Mouse (Mus musculus): ENCODE results near the gene Ppp2r3d. TPM values are rescaled to one million over a fixed set of nuclear protein-coding genes. Genes with fewer than 3 reads are reported as not detected.

Ppp2r3d gene
- polyA plus RNA-seq, 1 experiment, result 265 TPM

GRCm38 (mm10) chr9:124424542-124425410 lies 51.9 kb downstream of the Ppp2r3d start:
- Histone ChIP-seq H3K27me3 (ENCODE audit: control insufficient read depth, insufficient read depth, low read length) (no peaks in the 10 kb centered on the region), H3K36me3 (ENCODE audit: control insufficient read depth, insufficient read depth, low read length) (no peaks in the 10 kb centered on the region), H3K27ac (ENCODE audit: insufficient read depth, low read length) (peak overlapping the region; percentile 99), H3K4me1 (ENCODE audit: control insufficient read depth, insufficient read depth, insufficient read length) (no peaks in the 10 kb centered on the region), H3K4me3 (ENCODE audit: extremely low read depth, insufficient read depth, insufficient read length) (peak overlapping the region; percentile 84)
- peak; percentile 94 to 98 for DNase-seq (ENCODE audit: low read depth in 1 of 2, low spot score in 2 of 2)
- TF ChIP-seq CTCF (IDR thresholded peaks at IDR 0.05; ENCODE audit: extremely low read depth, insufficient read depth, insufficient read length, insufficient replicate concordance) (no peak), POLR2A (IDR thresholded peaks at IDR 0.05; ENCODE audit: low read depth, low read length) (peak; percentile 38)
- under 1% methylated on average over 48 of the region's 48 CpGs for WGBS

GRCm38 (mm10) chr9:124424292-124424541 lies 52.5 kb downstream of the Ppp2r3d start:
- no peak for DNase-seq (ENCODE audit: low read depth in 1 of 2, low spot score in 2 of 2)
- Histone ChIP-seq H3K27me3 (ENCODE audit: control insufficient read depth, insufficient read depth, low read length) (no peaks in the 10 kb centered on the region), H3K4me1 (ENCODE audit: control insufficient read depth, insufficient read depth, insufficient read length) (no peaks in the 10 kb centered on the region), H3K27ac (ENCODE audit: insufficient read depth, low read length) (peak overlapping the region; percentile 99), H3K4me3 (ENCODE audit: extremely low read depth, insufficient read depth, insufficient read length) (peak overlapping the region; percentile 82), H3K36me3 (ENCODE audit: control insufficient read depth, insufficient read depth, low read length) (no peaks in the 10 kb centered on the region)
- WGBS, result under 1% methylated on average over 27 of the region's 27 CpGs
- TF ChIP-seq CTCF (IDR thresholded peaks at IDR 0.05; ENCODE audit: extremely low read depth, insufficient read depth, insufficient read length, insufficient replicate concordance) (no peak), POLR2A (IDR thresholded peaks at IDR 0.05; ENCODE audit: low read depth, low read length) (no peak)

- TF ChIP-seq POLR2A (IDR thresholded peaks at IDR 0.05; ENCODE audit: low read depth, low read length) (no peak), CTCF (IDR thresholded peaks at IDR 0.05; ENCODE audit: extremely low read depth, insufficient read depth, insufficient read length, insufficient replicate concordance) (no peak)
- Histone ChIP-seq H3K36me3 (ENCODE audit: control insufficient read depth, insufficient read depth, low read length) (no peaks in the 10 kb centered on the region), H3K27me3 (ENCODE audit: control insufficient read depth, insufficient read depth, low read length) (no peaks in the 10 kb centered on the region), H3K4me1 (ENCODE audit: control insufficient read depth, insufficient read depth, insufficient read length) (no peaks in the 10 kb centered on the region), H3K27ac (ENCODE audit: insufficient read depth, low read length) (peak overlapping the region; percentile 99), H3K4me3 (ENCODE audit: extremely low read depth, insufficient read depth, insufficient read length) (peak overlapping the region; percentile 82)
- peak; percentile 95 to 97 for DNase-seq (ENCODE audit: low read depth in 1 of 2, low spot score in 2 of 2)
- under 1% methylated on average over 74 of the region's 74 CpGs for WGBS
Observed at GRCm38 (mm10) chr9:124423552-124424291, 53.0 kb downstream of the Ppp2r3d start.

- DNase-seq (ENCODE audit: low read depth in 1 of 2, low spot score in 2 of 2), result peak; percentile 89 to 93
- WGBS, result under 1% methylated on average over 57 of the region's 59 CpGs
- no peaks in the 10 kb centered on the region for H3K27me3 ChIP-seq (ENCODE audit: control insufficient read depth, insufficient read depth, low read length)
- no peaks in the 10 kb centered on the region for H3K4me1 ChIP-seq (ENCODE audit: control insufficient read depth, insufficient read depth, insufficient read length)
- peak overlapping the region; percentile 82 for H3K4me3 ChIP-seq (ENCODE audit: extremely low read depth, insufficient read depth, insufficient read length)
- H3K36me3 ChIP-seq (ENCODE audit: control insufficient read depth, insufficient read depth, low read length), result no peaks in the 10 kb centered on the region
- TF ChIP-seq CTCF (IDR thresholded peaks at IDR 0.05; ENCODE audit: extremely low read depth, insufficient read depth, insufficient read length, insufficient replicate concordance) (no peak), POLR2A (IDR thresholded peaks at IDR 0.05; ENCODE audit: low read depth, low read length) (peak; percentile 65)
- H3K27ac ChIP-seq (ENCODE audit: insufficient read depth, low read length), result peak overlapping the region; percentile 99
Observed at GRCm38 (mm10) chr9:124422900-124423551, 53.7 kb downstream of the Ppp2r3d start.

- DNase-seq (ENCODE audit: low read depth in 1 of 2, low spot score in 2 of 2), result peak in 1 of 2 experiments; percentile 46
- TF ChIP-seq CTCF (IDR thresholded peaks at IDR 0.05; ENCODE audit: extremely low read depth, insufficient read depth, insufficient read length, insufficient replicate concordance) (no peak), POLR2A (IDR thresholded peaks at IDR 0.05; ENCODE audit: low read depth, low read length) (no peak)
- 2% methylated on average over 23 of the region's 25 CpGs for WGBS
- H3K27me3 ChIP-seq (ENCODE audit: control insufficient read depth, insufficient read depth, low read length), result no peaks in the 10 kb centered on the region
- H3K27ac ChIP-seq (ENCODE audit: insufficient read depth, low read length), result no peak overlapping the region
- no peaks in the 10 kb centered on the region for H3K4me1 ChIP-seq (ENCODE audit: control insufficient read depth, insufficient read depth, insufficient read length)
- peak overlapping the region; percentile 82; the same call in 1 of the 2 replicates for H3K4me3 ChIP-seq (ENCODE audit: extremely low read depth, insufficient read depth, insufficient read length)
- H3K36me3 ChIP-seq (ENCODE audit: control insufficient read depth, insufficient read depth, low read length), result no peaks in the 10 kb centered on the region
Observed at GRCm38 (mm10) chr9:124422427-124422826, 54.3 kb downstream of the Ppp2r3d start.

GRCm38 (mm10) chr9:124412921-124413320 lies 63.8 kb downstream of the Ppp2r3d start:
- Histone ChIP-seq H3K27ac (ENCODE audit: insufficient read depth, low read length) (no peak overlapping the region), H3K27me3 (ENCODE audit: control insufficient read depth, insufficient read depth, low read length) (no peaks in the 10 kb centered on the region), H3K4me1 (ENCODE audit: control insufficient read depth, insufficient read depth, insufficient read length) (no peaks in the 10 kb centered on the region), H3K36me3 (ENCODE audit: control insufficient read depth, insufficient read depth, low read length) (no peaks in the 10 kb centered on the region), H3K4me3 (ENCODE audit: extremely low read depth, insufficient read depth, insufficient read length) (no peak overlapping the region)
- no peak for TF ChIP-seq POLR2A (IDR thresholded peaks at IDR 0.05; ENCODE audit: low read depth, low read length)
- DNase-seq (ENCODE audit: low read depth in 1 of 2, low spot score in 2 of 2), result peak in 1 of 2 experiments; percentile 4
